ENCODE assay signal across 1 mouse cellular context in genomic region chr15:25828464-25828863, GRCm38 (mm10).
TF ChIP-seq lines count a peak whose summit lies in the region.

No protein-coding gene starts in this region.

TF ChIP-seq in CH12.LX, 34 proteins besides CTCF, POLR2A, EP300 and RAD21 (continued from another document):
- no peak for TF ChIP-seq NRF1 (IDR thresholded peaks at IDR 0.05; ENCODE audit: low read depth, low read length)
